Mouse (Mus musculus) stomach, embryonic 16.5 days (tissue): ENCODE results near the gene Ptpn4. TPM values are rescaled to one million over a fixed set of nuclear protein-coding genes. Genes with fewer than 3 reads are reported as not detected.

Experiments
- ATAC-seq: fragments of 200-750 bp; cut with Nextera tagmentation; 2 replicates; pipeline ENCODE4 v1.8.0; 2017; ENCODE audit warnings: moderate number of reproducible peaks, moderate TSS enrichment; ENCODE audit not compliant: insufficient read depth, low FRiP score
- H3K27ac ChIP-seq: fragments of 300-500 bp; sonication (generic); 2 replicates; pipeline ENCODE4 v1.5.1; 2014; ENCODE audit warnings: low read length
- H3K27me3 ChIP-seq: fragments of 300-500 bp; sonication (generic); 2 replicates; pipeline ENCODE4 v1.6.1; 2014; ENCODE audit warnings: low read length, control low read depth, mixed read lengths; ENCODE audit not compliant: control insufficient read depth, insufficient read depth
- H3K36me3 ChIP-seq: fragments of 300-500 bp; sonication (generic); 2 replicates; pipeline ENCODE4 v1.6.1; 2014; ENCODE audit warnings: low read length; ENCODE audit not compliant: control insufficient read depth, insufficient read depth
- H3K4me1 ChIP-seq: fragments of 300-500 bp; sonication (generic); 2 replicates; pipeline ENCODE4 v1.6.1; 2014; ENCODE audit warnings: low read length, control low read depth, mixed read lengths; ENCODE audit not compliant: control insufficient read depth, insufficient read depth
- H3K4me2 ChIP-seq: fragments of 300-500 bp; sonication (generic); 2 replicates; pipeline ENCODE4 v1.6.1; 2014; ENCODE audit warnings: low read depth, low read length, mixed read lengths
- H3K4me3 ChIP-seq: fragments of 300-500 bp; sonication (generic); replicated peaks from 2 replicates; pipeline ENCODE4 v1.5.1; 2014; ENCODE audit warnings: mild to moderate bottlenecking, low read length
- H3K9ac ChIP-seq: fragments of 300-500 bp; sonication (generic); 2 replicates; pipeline ENCODE4 v1.6.1; 2014; ENCODE audit warnings: low read length
- H3K9me3 ChIP-seq: fragments of 300-500 bp; sonication (generic); replicated peaks from 2 replicates; pipeline ENCODE4 v1.6.1; 2016; ENCODE audit warnings: low read length, control low read depth; ENCODE audit not compliant: control insufficient read depth
- WGBS: fragments of 180-500 bp; shearing (Covaris S2); extraction: QIAGEN DNeasy Blood & Tissue Kit; methylation state at CpG from one replicate; pipeline ENCODE4 v1.1.7; 2014; 5-methylcytosine and 5-hydroxymethylcytosine counted together
- polyA plus RNA-seq: library from polyadenylated mRNA; unstranded; fragments of >200 nt; fragmentation: Nextera tagmentation; extraction: Ambion mirVana; gene quantifications from 2 replicates; pipeline ENCODE4 v1.2.1, GENCODE M21; 2015

Ptpn4 gene
- polyA plus RNA-seq, 1 experiment from 2014 or later: 3.8 TPM

DNA sequence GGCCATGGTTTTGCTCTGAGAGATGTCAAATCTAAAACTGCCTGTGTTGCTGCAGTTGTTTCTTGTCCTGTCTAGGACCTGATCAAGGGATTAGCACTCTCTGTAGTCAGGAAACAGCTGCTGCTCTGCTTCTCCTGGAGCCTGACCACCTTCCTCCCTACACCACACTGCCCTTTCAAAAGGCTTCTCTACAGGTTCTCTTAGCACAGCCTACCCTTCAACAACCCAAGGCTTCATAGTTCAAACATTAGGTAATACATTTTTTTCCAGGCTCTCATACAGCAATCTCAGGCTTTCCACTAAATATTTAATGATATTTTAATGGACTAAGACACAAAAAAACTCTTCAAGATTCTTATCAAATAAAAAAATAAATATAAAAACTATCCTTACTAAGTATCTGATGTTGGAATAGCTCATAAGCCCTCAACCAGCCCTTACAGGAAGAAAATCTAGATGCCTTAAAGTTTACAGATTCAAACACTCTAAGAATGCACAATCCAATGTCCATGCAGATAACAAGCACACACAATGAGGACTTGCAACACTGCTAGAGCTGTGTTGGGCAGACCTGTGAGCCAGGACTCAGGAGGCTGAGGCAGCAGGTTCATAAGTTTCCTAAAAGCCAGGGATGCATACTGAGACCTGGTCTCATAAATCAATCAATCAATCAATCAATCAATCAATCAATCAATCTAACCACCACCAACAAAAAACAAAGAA, 196.2 kb downstream of the Ptpn4 start:
- H3K9me3 ChIP-seq: no peaks in the 10 kb centered on the region
- peaks cover 5% of the 10 kb centered on the region; the same call in 1 of the 2 replicates for H3K4me1 ChIP-seq
- no peak overlapping the region for H3K4me3 ChIP-seq
- no peaks in the 10 kb centered on the region for H3K27me3 ChIP-seq
- no peak overlapping the region for H3K27ac ChIP-seq
- no peak overlapping the region for H3K4me2 ChIP-seq
- ATAC-seq: no peak
- peaks cover 3% of the 10 kb centered on the region; the same call in 1 of the 2 replicates for H3K36me3 ChIP-seq
- no peak overlapping the region for H3K9ac ChIP-seq

- no peak overlapping the region for H3K9ac ChIP-seq
- H3K4me1 ChIP-seq: peaks cover 5% of the 10 kb centered on the region; the same call in 1 of the 2 replicates
- no peak overlapping the region for H3K4me3 ChIP-seq
- no peaks in the 10 kb centered on the region for H3K27me3 ChIP-seq
- H3K36me3 ChIP-seq: peaks cover 3% of the 10 kb centered on the region; the same call in 1 of the 2 replicates
- H3K4me2 ChIP-seq: no peak overlapping the region
- 56% methylated on average over 2 of the region's 2 CpGs for WGBS
- ATAC-seq: no peak
- no peak overlapping the region for H3K27ac ChIP-seq
- H3K9me3 ChIP-seq: no peaks in the 10 kb centered on the region
These were observed 197.4 kb downstream of the Ptpn4 start for GRCm38 (mm10) chr1:119640006-119640405.

DNA sequence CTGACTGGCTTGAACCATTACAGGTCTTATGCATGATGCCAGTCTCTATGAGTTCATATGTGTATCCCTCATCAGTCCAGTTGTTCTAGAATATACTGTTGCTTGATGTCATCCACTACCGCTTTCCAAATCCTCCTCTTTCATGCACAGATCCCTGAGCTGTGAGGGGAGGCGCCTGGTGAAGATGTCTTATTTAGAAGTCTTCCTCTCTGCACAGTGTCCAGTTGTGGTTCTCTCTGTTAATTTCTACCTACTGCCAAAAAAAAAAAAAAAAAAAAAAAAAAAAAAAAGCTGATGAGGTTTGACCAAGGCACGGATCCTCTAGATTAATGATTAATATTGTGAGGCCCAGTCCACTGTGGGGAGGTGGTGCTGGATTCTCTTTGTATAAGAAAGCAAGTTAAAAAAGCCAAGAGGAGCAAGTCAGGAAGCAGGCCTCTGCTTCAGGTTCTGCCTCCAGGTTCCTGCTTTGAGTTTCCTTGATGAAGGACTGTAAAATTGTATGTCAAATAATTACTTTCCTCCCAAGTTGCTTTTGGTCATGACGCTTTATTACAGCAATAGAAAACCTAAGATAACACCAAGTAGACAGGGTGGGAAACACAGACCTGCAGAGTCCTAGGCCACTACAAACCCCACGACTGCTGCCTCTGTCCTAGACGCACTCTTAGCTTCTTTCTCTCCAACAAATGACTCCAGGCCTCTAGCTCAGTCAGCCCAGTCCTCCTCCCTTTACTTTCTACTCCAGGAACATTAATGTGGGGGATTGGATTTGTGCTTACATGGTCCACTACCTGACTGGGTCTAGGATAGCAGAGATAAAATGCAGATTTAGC, 200.0 kb downstream of the Ptpn4 start:
- Histone ChIP-seq H3K9me3 (no peaks in the 10 kb centered on the region), H3K36me3 (peaks cover 2% of the 10 kb centered on the region; the same call in 1 of the 2 replicates), H3K4me2 (no peak overlapping the region), H3K9ac (no peak overlapping the region), H3K4me1 (peaks cover 2% of the 10 kb centered on the region; the same call in 1 of the 2 replicates), H3K27ac (peak overlapping the region; percentile 39; the same call in 1 of the 2 replicates), H3K27me3 (no peaks in the 10 kb centered on the region), H3K4me3 (no peak overlapping the region)
- WGBS: 72% methylated on average over 6 of the region's 6 CpGs
- no peak for ATAC-seq

- Histone ChIP-seq H3K4me3 (no peak overlapping the region), H3K9me3 (no peaks in the 10 kb centered on the region), H3K27ac (no peak overlapping the region), H3K36me3 (no peaks in the 10 kb centered on the region), H3K4me1 (0 out of 2 replicates have a peak, but pooled peaks cover 2% of the 10 kb centered on the region), H3K27me3 (no peaks in the 10 kb centered on the region), H3K9ac (no peak overlapping the region), H3K4me2 (no peak overlapping the region)
- ATAC-seq: no peak
- 67% methylated on average over 3 of the region's 3 CpGs for WGBS
These were observed 202.7 kb downstream of the Ptpn4 start for GRCm38 (mm10) chr1:119634746-119635145.

DNA sequence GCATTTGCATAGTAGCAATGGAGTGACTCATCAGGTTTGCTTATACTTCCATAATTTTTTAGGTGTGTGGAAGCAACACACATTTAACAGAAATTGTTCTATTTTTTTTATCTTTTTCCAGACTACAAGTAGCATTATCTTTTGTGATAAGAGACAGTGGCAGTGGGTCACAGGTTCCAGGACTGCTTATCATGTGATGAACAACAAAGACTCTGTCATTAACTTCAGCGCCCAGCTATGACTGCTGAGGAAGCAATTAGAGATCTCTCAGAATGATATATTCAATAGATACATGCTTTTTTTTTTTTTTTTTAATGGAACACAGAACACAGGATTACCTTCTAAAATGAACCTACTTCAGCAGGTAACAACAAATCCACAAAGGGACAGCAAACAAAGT, 207.0 kb downstream of the Ptpn4 start:
- no peaks in the 10 kb centered on the region for H3K36me3 ChIP-seq
- no peak overlapping the region for H3K9ac ChIP-seq
- no peak for ATAC-seq
- 54% methylated on average over 1 of the region's 1 CpGs for WGBS
- H3K9me3 ChIP-seq: no peaks in the 10 kb centered on the region
- H3K27me3 ChIP-seq: no peaks in the 10 kb centered on the region
- no peak overlapping the region for H3K27ac ChIP-seq
- no peaks in the 10 kb centered on the region for H3K4me1 ChIP-seq
- no peak overlapping the region for H3K4me3 ChIP-seq
- H3K4me2 ChIP-seq: no peak overlapping the region

GRCm38 (mm10) chr1:119626837-119627236, 210.6 kb downstream of the Ptpn4 start:
- H3K27ac ChIP-seq: no peak overlapping the region
- WGBS: 45% methylated on average over 4 of the region's 4 CpGs
- no peak overlapping the region for H3K9ac ChIP-seq
- no peaks in the 10 kb centered on the region for H3K9me3 ChIP-seq
- no peak overlapping the region for H3K4me2 ChIP-seq
- H3K27me3 ChIP-seq: no peaks in the 10 kb centered on the region
- no peak overlapping the region for H3K4me3 ChIP-seq
- no peaks in the 10 kb centered on the region for H3K36me3 ChIP-seq
- H3K4me1 ChIP-seq: no peaks in the 10 kb centered on the region
- ATAC-seq: no peak

- peak overlapping the region; percentile 14; the same call in 1 of the 2 replicates for H3K27ac ChIP-seq
- no peaks in the 10 kb centered on the region for H3K9me3 ChIP-seq
- no peaks in the 10 kb centered on the region for H3K27me3 ChIP-seq
- no peak for ATAC-seq
- 24% methylated on average over 2 of the region's 2 CpGs for WGBS
- no peaks in the 10 kb centered on the region for H3K36me3 ChIP-seq
- H3K9ac ChIP-seq: no peak overlapping the region
- no peaks in the 10 kb centered on the region for H3K4me1 ChIP-seq
- H3K4me3 ChIP-seq: no peak overlapping the region
- H3K4me2 ChIP-seq: no peak overlapping the region
These were observed 213.0 kb downstream of the Ptpn4 start for GRCm38 (mm10) chr1:119624444-119624843.

GRCm38 (mm10) chr1:119605396-119605795, 232.0 kb downstream of the Ptpn4 start:
- Histone ChIP-seq H3K27ac (no peak overlapping the region), H3K4me2 (no peak overlapping the region), H3K36me3 (0 out of 2 replicates have a peak, but pooled peaks cover 3% of the 10 kb centered on the region), H3K27me3 (no peaks in the 10 kb centered on the region), H3K9me3 (no peaks in the 10 kb centered on the region), H3K4me1 (no peaks in the 10 kb centered on the region), H3K4me3 (no peak overlapping the region), H3K9ac (no peak overlapping the region)
- 82% methylated on average over 3 of the region's 3 CpGs for WGBS
- ATAC-seq: no peak
